Mouse (Mus musculus) cerebellum, adult 2 months (tissue): ENCODE measurements around the gene Gm5538.

ENCODE experiments used
- CTCF ChIP-seq: fragments of 200-500 bp; IDR thresholded peaks from 2 replicates; pipeline ENCODE4 v1.5.1; 2011; ENCODE audit warnings: low read depth, mild to moderate bottlenecking, control low read depth, low read length, moderate library complexity, borderline replicate concordance; ENCODE audit not compliant: insufficient read depth
- POLR2A ChIP-seq: fragments of 200-500 bp; IDR thresholded peaks from 2 replicates; pipeline ENCODE4 v1.6.1; 2011; ENCODE audit warnings: low read length, control low read depth, borderline replicate concordance; ENCODE audit not compliant: insufficient read depth

DNA sequence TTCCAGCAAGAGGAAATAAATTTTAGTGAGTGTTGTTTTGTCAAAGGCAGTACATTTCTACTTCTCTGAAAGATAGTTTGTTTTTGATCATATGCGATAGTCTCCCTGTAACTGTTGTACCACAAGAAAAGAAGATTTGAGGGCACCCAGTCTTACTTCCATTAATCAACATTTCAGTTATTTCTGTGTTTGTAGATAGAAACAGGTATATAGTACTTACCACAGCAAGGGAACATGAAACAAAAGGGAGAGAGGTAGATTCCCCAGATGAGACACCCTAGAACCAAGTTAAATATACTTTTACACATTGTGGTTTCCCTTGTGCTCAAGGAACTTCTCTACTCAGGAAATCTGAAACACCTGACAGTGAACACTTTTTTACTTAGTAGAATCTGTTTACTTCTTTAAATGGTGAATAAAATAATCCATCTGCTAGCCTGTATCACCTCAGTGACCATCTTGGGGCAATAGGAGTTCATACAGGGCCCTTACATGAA is 26.9 kb upstream of the Gm5538 start:
- TF ChIP-seq CTCF: no peak
- TF ChIP-seq POLR2A: no peak
